Mouse (Mus musculus) layer of hippocampus, adult 2 months (tissue): Measurements from ENCODE around the gene A530016L24Rik. TPM values are rescaled to one million over a fixed set of nuclear protein-coding genes. Genes with fewer than 3 reads are reported as not detected.
A peak's percentile ranks its signal among the peaks of the same experiment; 100 is the strongest.

Experiments used
- DNase-seq, 2 experiments: peaks; one replicate each; pipeline ENCODE4 v3.0.0; 2022; ENCODE audit warnings: low spot score in 2 of 2
- H3K27ac ChIP-seq: fragments of 200-600 bp; 2 replicates; pipeline ENCODE4 v1.8.1; 2022
- H3K4me3 ChIP-seq: fragments of 200-600 bp; 2 replicates; pipeline ENCODE4 v1.8.1; 2022; ENCODE audit warnings: mild to moderate bottlenecking
- CTCF ChIP-seq: fragments of 200-600 bp; conservative IDR thresholded peaks from 2 replicates; pipeline ENCODE4 v1.8.1; 2022; ENCODE audit warnings: antibody characterized with exemption, mild to moderate bottlenecking, moderate library complexity
- total RNA-seq, 2 experiments: library from RNA; stranded (reverse); gene quantifications; 2 replicates each; pipeline ENCODE4 v1.2.3; 2021

The A530016L24Rik gene
- total RNA-seq, 2 experiments from 2014 or later = 0.13 to 0.25 TPM

DNA sequence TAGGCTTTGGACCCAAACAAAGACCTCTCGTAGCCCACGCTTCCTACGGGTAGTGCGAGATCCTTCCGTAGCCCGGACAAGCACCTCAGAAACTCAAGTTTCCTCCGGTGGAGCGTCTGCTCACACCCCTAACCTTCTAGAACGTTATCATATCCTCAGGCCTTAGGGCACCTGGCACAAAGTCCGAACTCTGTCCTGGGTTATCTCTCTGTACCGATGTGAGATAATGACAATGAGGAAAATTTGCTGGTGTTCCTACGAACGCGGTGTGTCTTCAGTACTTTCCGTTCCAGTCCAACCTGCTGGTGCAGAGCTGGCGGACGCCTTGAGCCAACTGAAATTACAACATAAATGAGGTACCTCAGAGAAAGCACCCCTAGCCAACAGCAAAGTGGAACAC is 23.3 kb upstream of the A530016L24Rik start:
- H3K4me3 ChIP-seq = no peak overlapping the region
- TF ChIP-seq CTCF = no peak
- H3K27ac ChIP-seq = no peak overlapping the region
- no peak for DNase-seq

DNA sequence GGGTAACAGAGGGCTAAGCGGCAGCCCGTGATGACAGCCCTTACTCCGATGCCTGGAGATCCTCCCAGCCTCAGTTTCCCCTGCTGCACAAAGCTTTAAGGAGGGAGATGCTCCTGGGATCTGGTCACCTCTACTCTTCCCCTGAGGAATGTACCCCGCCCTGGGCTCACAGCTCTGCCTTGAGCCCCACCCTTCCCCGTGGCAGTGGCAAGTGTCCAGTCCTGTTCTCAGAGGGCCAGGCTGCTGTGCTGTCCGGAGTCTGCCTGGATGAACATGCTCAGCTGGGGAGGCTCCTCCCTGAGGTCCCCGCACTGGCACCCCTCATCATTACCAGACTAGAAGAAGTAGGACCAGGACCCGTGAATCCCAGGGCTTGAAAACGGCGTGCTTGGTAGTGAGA is 21.9 kb upstream of the A530016L24Rik start:
- no peak for TF ChIP-seq CTCF
- H3K4me3 ChIP-seq = no peak overlapping the region
- no peak for DNase-seq
- H3K27ac ChIP-seq = no peak overlapping the region

DNA sequence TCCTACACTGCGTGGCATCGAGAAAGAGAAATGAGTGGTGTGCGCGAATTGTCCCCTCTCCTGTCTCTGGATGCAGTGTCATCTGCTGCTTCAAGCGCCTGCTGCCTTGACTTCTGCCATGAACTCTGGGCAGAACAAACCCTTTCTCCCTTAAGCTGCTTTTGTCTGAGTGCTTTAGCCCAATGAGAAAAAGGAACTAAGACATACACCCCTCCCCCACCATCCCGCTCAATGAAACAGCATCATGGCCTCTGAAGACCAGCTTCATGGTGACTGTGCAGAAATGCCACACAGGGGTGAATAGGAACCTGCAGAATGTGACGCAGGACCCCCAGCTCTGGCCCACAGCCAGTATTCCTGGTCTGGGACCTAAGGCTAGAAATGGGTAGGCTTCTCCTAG is 19.9 kb upstream of the A530016L24Rik start:
- H3K27ac ChIP-seq = no peak overlapping the region
- DNase-seq = no peak
- H3K4me3 ChIP-seq = no peak overlapping the region
- no peak for TF ChIP-seq CTCF

DNA sequence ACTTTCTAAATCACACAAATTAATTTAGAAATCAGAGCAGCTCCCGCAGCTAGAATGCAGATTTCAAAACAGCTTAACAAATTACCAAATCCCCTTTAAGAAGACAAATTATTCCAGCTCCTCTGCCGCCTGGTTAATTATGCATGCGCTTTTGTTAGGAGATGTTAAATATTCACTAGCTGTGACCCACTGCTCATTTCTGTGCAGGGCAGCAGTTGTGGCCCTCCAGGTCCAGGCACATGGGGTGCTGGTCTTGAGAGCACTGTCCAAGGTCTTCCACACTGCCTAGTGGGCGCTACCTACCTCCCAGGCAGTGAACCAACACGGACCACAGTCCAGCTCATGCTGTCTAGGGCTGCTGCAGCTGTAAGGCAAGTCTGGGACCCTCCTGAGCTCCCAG is 19.0 kb upstream of the A530016L24Rik start:
- Histone ChIP-seq H3K4me3 (no peak overlapping the region), H3K27ac (no peak overlapping the region)
- DNase-seq = no peak
- no peak for TF ChIP-seq CTCF

DNA sequence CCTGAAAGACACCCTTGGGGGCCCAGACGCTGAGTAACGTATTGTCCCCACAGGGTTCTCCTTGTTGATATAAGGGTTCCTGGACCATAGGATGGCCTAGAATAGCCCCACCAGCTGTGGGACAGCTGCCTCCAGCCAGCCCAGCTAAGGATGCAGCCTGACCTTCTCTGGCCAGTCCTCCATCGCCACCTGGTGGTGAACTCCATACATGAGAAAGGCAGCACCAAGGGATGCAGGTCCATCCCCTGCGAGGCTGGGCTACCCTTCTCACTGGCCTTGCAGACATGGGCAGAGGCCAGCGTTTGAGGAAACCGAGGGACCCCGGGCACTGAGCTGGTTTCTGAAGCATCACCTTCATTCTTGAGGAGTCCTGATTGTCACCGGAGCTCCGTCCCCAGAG is 15.5 kb upstream of the A530016L24Rik start:
- peak; percentile 64 to 90 for DNase-seq
- Histone ChIP-seq H3K27ac (no peak overlapping the region), H3K4me3 (no peak overlapping the region)
- peak; percentile 98 for TF ChIP-seq CTCF

DNA sequence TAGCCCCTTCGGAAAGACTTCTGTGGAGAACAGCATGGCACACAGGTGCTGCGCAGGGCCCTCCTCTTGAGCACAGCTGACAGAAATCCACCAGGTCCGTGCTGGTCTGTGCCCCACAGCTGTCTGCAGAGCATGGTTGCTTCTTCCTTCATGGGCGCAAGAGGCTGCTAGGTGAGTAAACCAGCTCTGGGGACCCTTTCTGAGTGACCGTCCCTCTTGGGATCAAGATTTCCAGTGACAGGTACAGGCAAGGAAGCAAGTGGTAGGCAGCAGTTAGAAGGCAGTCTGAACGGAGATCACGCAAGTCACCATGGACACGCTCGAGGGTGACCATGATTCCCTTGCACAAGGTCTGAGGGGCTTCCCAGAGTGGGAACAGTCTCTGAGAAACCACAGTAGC is 287 bp downstream of the A530016L24Rik start:
- TF ChIP-seq CTCF = no peak
- no peak overlapping the region for H3K4me3 ChIP-seq
- DNase-seq = no peak
- H3K27ac ChIP-seq = no peak overlapping the region

DNA sequence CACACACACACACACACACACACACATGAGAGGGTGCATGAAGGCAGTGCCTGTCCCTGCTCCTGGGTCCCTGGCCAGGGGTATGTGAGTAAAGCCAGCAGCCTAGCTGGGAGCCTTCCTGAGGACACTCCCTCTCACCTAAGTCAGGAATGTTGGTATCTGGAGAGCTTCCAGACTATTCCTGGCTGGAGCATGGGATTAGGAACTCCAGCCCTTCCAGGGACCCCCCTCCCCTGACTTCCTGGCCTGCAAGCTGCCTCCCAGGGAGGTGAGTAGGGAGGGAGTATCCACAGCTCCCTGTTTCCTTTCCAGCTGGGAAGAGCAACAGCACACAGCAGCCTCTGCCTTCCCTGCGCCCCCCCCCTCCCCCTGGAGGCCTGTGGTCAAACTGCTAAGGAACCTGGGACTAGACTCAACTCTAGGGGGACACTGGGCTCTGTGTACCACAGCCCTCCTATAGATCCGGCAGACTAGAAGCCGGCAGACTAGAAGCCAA is 1.2 kb downstream of the A530016L24Rik start:
- Histone ChIP-seq H3K27ac (no peak overlapping the region), H3K4me3 (no peak overlapping the region)
- TF ChIP-seq CTCF = peak; percentile 31
- DNase-seq = no peak

DNA sequence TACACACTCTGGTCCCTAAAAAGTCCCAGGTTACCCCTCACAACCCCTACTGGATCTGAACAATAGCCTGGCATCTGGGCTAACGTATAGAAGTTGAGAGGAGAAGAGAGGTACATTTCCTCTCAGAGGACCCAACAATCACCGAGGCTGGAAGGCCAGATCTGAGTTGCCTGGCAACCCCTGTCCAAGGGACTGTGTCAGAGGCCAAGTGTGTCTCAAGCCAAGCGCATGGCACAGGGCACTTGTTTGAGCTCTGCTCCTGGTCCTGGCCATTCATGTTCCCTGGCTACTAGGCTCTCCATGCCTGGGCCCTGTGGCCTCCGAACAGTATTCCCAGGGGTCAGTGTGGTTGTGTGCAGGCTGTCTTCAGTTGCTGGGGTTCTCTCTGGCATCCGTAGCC is 6.9 kb downstream of the A530016L24Rik start:
- no peak for TF ChIP-seq CTCF
- no peak overlapping the region for H3K27ac ChIP-seq
- no peak for DNase-seq
- no peak overlapping the region for H3K4me3 ChIP-seq

DNA sequence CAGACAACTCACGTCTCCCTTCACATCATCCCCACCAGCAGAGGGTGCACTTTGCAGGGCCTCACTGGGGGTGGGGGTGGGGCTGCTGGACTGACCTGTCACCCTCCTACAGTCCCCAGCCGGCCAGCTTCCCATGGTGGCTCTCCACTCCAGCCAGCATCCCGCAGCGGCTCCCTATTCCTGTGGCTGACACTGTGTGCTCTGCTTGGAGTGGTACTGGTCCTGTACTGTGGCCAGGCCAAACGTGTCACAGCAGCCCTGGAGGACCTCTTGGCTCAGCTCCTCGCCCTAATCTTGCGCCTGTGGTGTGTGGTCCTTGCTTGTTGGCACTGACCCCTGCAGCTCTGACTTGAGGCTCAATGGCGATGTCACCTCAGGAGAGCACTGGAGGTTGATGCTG is 8.5 kb downstream of the A530016L24Rik start:
- peak; percentile 61 for TF ChIP-seq CTCF
- H3K4me3 ChIP-seq = no peak overlapping the region
- DNase-seq = no peak
- no peak overlapping the region for H3K27ac ChIP-seq

DNA sequence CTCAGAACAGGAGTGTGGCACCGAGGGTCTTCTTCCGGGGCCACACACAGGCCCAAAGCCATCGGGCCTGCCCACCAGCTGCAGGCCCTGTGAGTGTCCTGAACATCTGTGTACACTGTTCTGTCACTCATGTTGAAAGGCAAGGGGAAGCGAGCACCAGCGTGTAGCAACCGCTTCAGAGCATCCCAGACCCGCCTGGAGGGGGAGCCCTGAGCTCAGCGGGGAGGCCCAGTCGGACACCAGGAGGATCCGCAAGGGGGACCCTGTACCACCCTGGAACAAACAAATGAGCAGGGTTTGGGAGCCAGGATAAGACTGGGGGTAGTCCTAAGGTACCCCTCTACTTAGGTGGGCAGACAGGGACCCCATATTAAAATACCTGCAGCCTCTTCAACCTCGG is 9.4 kb downstream of the A530016L24Rik start:
- H3K27ac ChIP-seq = no peak overlapping the region
- peak; percentile 65 to 72 for DNase-seq
- no peak overlapping the region for H3K4me3 ChIP-seq
- TF ChIP-seq CTCF = peak; percentile 82

DNA sequence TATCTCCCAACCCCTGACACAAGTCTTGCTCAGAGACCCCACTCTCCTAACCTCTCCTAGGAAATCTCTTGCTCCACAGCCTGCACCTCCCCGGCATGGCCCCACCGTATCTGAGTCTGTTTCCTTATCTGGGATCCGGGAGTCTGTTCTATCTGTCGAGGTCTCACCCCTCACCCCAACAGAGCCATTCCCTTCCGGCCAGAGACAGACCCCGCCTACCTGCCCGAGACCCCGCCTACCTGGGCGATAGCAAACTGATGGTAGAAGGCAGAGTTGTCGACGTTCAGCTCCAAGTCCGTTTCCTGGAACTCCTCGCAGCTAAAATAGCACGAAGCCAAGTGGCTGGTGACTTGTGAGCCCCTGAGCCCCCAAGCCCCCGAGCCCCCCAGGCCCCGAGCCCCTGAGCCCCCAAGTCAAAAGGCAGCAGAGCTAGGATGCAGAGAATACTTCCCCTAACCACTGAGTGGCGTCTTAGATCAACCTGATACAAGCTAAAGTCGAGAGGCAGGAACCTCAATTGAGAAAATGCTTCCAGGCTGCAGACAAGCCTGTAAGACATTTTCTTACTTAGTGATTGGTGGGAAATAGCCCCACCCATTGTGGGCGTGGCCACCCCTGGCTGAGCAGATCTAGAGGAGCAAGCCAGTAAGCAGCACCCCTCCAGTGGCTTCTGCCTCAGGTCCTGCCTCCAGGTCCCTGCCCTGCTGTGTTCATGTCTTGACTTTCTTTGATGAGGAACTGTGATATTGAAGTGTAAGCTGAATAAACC is 13.9 kb downstream of the A530016L24Rik start:
- no peak overlapping the region for H3K27ac ChIP-seq
- DNase-seq = no peak
- H3K4me3 ChIP-seq = no peak overlapping the region
- no peak for TF ChIP-seq CTCF

DNA sequence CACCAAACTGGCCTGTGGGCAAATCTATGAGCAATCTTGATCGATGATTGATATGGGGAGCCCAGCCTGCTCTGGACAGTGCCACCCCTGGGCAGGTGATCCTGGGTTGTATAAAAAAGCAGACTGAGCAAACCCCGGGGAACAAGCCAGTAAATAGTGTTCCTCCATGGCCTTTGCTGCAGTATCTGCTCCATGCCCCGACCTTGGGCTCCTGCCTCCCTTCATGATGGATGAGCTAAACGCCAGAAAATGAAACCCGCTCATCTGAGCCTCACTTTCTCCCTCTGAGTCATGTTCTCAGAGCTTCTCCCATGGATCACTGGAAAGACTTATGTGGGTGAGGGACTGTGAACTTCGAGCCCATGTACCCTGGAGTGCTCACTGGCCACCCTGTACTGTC is 17.0 kb downstream of the A530016L24Rik start:
- Histone ChIP-seq H3K27ac (no peak overlapping the region), H3K4me3 (no peak overlapping the region)
- DNase-seq = no peak
- no peak for TF ChIP-seq CTCF

DNA sequence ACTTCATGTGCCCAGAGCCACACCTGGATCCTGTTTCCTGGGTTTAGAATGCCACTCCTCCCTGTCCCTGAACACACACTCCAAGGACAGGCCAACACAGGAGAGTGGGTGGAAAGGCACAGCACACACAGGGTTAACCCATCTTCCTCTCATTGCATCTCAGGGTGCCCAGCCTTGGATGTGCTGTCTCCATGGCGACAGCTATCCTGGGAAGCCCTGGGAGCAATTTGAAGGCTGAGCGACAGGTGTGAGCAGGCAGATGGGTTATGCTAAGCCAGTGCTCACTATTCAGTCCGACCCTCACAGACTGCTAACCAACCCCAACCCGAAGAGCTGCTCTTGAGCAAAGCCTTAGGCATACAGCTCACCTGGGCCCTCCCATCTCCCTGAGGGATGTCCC is 18.0 kb downstream of the A530016L24Rik start:
- H3K4me3 ChIP-seq = peak overlapping the region; percentile 18; the same call in 1 of the 2 replicates
- no peak for TF ChIP-seq CTCF
- peak overlapping the region; percentile 36; the same call in 1 of the 2 replicates for H3K27ac ChIP-seq
- no peak for DNase-seq

DNA sequence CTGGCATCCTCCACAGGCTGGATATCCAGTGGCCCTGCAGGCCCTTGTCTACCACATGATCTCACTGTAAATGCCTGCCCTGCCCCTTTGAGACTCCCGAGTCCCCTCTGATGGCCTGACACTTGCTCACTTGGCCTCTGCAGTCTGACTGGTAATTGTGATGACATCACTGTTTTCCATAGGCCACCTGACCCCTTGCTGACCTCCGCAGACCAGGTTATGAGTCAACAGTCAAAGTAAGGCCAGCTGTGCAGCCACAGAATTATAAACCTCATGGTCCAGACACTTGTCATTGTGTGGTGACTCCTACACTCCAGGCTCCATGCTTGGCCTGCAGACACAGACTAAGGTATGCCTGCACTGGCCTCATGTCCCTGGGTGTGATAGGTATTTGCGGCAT is 18.7 kb downstream of the A530016L24Rik start:
- no peak for TF ChIP-seq CTCF
- peak overlapping the region; percentile 18; the same call in 1 of the 2 replicates for H3K4me3 ChIP-seq
- H3K27ac ChIP-seq = peak overlapping the region; percentile 32; the same call in 1 of the 2 replicates
- no peak for DNase-seq

DNA sequence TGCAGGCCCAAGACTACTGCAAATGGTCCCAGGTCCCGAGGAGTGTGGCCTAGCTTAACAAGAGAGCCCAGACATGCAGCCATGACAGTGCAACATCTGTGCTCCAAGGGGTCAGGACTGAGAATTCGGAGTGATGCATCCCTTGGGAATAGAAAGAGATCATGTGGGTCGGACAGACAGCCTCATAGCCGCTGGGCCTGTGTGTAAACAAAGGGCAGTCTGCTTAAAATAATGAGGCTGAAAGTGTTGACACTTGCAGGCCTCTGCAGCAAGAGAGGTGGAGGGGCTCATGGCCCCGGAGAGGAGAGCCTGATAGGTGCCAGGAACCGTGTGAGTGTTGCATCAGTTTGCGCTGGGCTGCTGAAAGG is 21.1 kb downstream of the A530016L24Rik start:
- no peak for TF ChIP-seq CTCF
- no peak for DNase-seq
- peak overlapping the region; percentile 96 for H3K27ac ChIP-seq

More for the DNA sequence above, 21.1 kb downstream of the A530016L24Rik start:
- peak overlapping the region; percentile 72 for H3K4me3 ChIP-seq
